Mouse (Mus musculus) lung, embryonic 16.5 days (tissue): ENCODE measurements at regions not wholly inside any gene's neighbourhood (a gene's known extent, or its start where the extent isn't known, plus 50 kb on each side); places are given as distances from the start of the nearest gene placed in this dataset.
"Not testable (repeated sequence)": the region's sequence is repeated elsewhere in the genome, so short reads cannot be mapped to it uniquely, and the experiment has no call there.

Experiments
- ATAC-seq: fragments of 200-750 bp; cut with Nextera tagmentation; 2 replicates; pipeline ENCODE4 v1.8.0; 2017; ENCODE audit warnings: low read depth, mild to moderate bottlenecking, moderate library complexity
- H3K27ac ChIP-seq: fragments of 300-500 bp; sonication (generic); 2 replicates; pipeline ENCODE4 v1.5.1; 2014; ENCODE audit warnings: mild to moderate bottlenecking, control low read depth, low read length
- H3K27me3 ChIP-seq: fragments of 300-500 bp; sonication (generic); 2 replicates; pipeline ENCODE4 v1.6.1; 2014; ENCODE audit warnings: low read depth, low read length, mixed read lengths; ENCODE audit not compliant: control insufficient read depth, insufficient read depth
- H3K36me3 ChIP-seq: fragments of 300-500 bp; sonication (generic); 2 replicates; pipeline ENCODE4 v1.6.1; 2014; ENCODE audit warnings: low read length; ENCODE audit not compliant: control insufficient read depth, insufficient read depth
- H3K4me1 ChIP-seq: fragments of 300-500 bp; sonication (generic); replicated peaks from 2 replicates; pipeline ENCODE4 v1.6.1; 2014; ENCODE audit warnings: low read length, mixed read lengths; ENCODE audit not compliant: control insufficient read depth, insufficient read depth
- H3K4me2 ChIP-seq: fragments of 300-500 bp; sonication (generic); 2 replicates; pipeline ENCODE4 v1.6.1; 2014; ENCODE audit warnings: low read depth, low read length, control low read depth
- H3K4me3 ChIP-seq: fragments of 300-500 bp; sonication (generic); 2 replicates; pipeline ENCODE4 v1.5.1; 2014; ENCODE audit warnings: mild to moderate bottlenecking, low read length, control low read depth
- H3K9ac ChIP-seq: fragments of 300-500 bp; sonication (generic); 2 replicates; pipeline ENCODE4 v1.6.1; 2014; ENCODE audit warnings: low read length, control low read depth
- H3K9me3 ChIP-seq: fragments of 300-500 bp; sonication (generic); 2 replicates; pipeline ENCODE4 v1.6.1; 2016; ENCODE audit warnings: low read length; ENCODE audit not compliant: control insufficient read depth
- WGBS: fragments of 180-500 bp; shearing (Covaris S2); extraction: QIAGEN DNeasy Blood & Tissue Kit; methylation state at CpG from one replicate; pipeline ENCODE4 v1.1.7; 2014; 5-methylcytosine and 5-hydroxymethylcytosine counted together

DNA sequence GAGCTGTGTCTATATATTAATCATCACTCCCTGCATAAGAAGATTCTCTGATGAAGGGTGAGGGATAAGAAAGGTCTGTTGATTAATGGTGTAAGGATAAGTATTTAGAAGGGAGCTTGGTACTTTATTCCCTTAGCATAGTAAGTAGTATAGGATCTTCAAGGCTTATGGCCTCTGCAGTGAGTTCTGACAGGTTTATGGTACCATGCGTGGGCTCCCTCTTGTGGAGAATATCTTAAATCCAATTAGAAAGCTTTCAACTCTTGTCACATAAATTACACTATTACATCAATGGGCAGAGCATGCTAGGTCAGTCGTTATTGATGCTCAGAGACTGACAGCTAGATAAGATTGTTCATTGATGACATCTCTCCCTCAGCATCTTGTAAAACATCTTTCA lies 112.7 kb upstream of the Grin3a start:
- H3K36me3 ChIP-seq, result no peaks in the 10 kb centered on the region
- no peaks in the 10 kb centered on the region for H3K4me1 ChIP-seq
- no peak overlapping the region for H3K4me2 ChIP-seq
- H3K4me3 ChIP-seq, result no peak overlapping the region
- 13% methylated on average over 2 of the region's 2 CpGs for WGBS
- H3K27ac ChIP-seq, result no peak overlapping the region
- no peaks in the 10 kb centered on the region for H3K27me3 ChIP-seq
- ATAC-seq, result no peak
- H3K9ac ChIP-seq, result no peak overlapping the region
- H3K9me3 ChIP-seq, result no peaks in the 10 kb centered on the region

DNA sequence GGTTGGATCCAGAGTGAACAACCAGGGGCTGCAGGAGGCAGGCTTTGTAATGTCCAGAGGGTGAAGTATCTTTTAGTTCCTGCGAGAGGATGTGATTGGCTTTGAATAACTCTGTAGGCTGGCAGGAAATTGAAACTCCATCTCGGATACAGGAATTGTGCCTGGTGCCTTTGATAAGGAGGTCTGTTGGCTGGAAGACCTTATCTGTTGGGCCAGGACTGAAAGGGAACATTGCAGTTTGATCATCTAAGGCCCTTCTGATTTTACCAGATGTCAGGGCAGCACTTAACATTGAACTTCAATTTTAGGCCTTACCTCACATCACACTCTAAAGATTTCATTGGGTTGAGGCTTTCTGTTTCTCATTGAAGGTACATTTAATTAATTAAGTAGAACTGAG lies 111.3 kb upstream of the Grin3a start:
- Histone ChIP-seq H3K36me3 (no peaks in the 10 kb centered on the region), H3K9ac (no peak overlapping the region), H3K4me1 (no peaks in the 10 kb centered on the region), H3K4me2 (no peak overlapping the region), H3K27ac (no peak overlapping the region), H3K9me3 (no peaks in the 10 kb centered on the region), H3K4me3 (no peak overlapping the region), H3K27me3 (no peaks in the 10 kb centered on the region)
- WGBS, result 56% methylated on average over 2 of the region's 2 CpGs
- ATAC-seq, result no peak

DNA sequence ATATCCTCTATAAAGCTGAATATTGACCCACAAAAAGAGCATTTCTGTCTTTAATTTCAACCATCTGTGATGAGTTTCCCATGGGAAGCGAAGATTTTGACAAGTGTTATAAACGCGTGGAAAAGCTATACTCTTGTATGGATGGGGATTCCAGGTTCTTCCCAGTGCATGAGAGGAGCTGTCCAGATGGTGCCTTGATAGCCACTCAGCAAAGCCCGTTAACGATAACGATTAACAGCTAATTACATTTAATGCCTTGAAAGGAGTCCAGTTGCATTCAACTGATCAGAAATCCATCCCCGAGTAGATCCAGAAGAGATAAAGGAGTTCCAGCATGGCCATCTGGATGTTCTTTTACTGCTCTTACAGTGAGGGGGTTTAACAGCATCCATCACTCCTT lies 100.8 kb upstream of the Grin3a start:
- no peaks in the 10 kb centered on the region for H3K27me3 ChIP-seq
- H3K4me2 ChIP-seq, result no peak overlapping the region
- H3K9me3 ChIP-seq, result no peaks in the 10 kb centered on the region
- H3K9ac ChIP-seq, result no peak overlapping the region
- no peaks in the 10 kb centered on the region for H3K4me1 ChIP-seq
- ATAC-seq, result no peak
- H3K36me3 ChIP-seq, result no peaks in the 10 kb centered on the region
- 77% methylated on average over 7 of the region's 7 CpGs for WGBS
- no peak overlapping the region for H3K27ac ChIP-seq
- no peak overlapping the region for H3K4me3 ChIP-seq

DNA sequence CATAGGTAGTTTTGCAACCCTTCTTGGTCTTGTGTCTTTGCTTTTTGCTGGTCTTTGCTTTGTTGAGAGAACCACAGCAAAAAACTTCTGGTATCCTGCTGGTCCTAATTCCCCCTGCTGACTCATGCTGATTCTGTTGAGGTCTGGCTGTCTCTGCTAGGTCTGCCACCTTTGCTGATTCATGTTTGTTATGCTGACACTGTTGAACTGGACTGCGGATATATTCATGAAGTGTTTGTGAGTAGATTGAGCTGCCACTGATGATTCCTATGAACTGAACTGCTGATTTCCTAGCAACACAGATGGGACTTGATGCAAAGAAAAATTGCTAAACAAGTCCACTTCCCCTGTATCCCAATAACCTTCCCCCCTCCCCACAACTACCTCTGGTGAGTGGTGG lies 91.9 kb upstream of the Grin3a start:
- Histone ChIP-seq H3K4me3 (no peak overlapping the region), H3K27ac (no peak overlapping the region), H3K4me2 (no peak overlapping the region), H3K36me3 (no peaks in the 10 kb centered on the region), H3K9ac (no peak overlapping the region), H3K27me3 (no peaks in the 10 kb centered on the region), H3K4me1 (no peaks in the 10 kb centered on the region), H3K9me3 (no peaks in the 10 kb centered on the region)
- peak; percentile 68; the same call in 1 of the 2 replicates for ATAC-seq
- 50% methylated on average over 1 of the region's 1 CpGs for WGBS

DNA sequence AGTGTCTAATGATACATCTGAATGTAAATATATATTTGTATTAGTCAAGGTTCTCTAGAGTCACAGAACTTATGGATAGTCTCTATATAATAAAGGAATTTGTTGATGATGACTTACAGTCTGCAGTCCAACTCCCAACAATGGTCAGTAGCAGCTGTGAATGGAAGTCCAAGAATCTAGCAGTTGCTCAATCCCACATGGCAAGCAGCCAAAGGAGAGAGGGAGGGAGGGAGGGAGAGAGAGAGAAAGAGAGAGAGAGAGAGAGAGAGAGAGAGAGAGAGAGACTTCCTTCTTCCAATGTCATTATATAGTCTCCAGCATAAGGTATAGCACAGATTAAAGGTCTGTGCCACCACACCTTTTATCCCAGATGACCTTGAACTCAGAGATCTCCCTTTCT lies 84.1 kb upstream of the Grin3a start:
- not testable (repeated sequence) for H3K36me3 ChIP-seq, H3K4me1 ChIP-seq, H3K4me3 ChIP-seq, H3K27me3 ChIP-seq, H3K9ac ChIP-seq, H3K4me2 ChIP-seq, ATAC-seq, H3K9me3 ChIP-seq, H3K27ac ChIP-seq

DNA sequence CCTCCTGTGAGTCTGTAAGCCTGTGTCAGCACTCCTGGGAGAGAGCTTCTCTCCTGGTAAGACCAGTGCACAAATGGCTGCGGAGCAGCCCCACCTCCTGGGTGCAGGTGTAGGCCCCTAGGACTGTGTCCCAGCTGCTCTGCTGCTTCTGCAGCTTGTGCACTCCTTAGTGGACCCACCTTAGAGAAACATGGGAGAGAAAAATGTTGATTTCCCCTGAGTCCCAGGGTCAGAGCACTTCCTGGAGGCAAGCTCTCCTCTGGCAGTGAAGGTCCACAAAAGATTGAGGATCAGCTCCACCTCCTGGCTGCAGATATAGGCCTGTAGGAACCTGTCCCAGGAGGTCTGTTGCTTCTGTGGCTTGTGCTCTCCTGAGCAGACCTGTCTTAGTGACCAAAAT lies 81.5 kb upstream of the Grin3a start:
- Histone ChIP-seq H3K4me1 (no peaks in the 10 kb centered on the region), H3K9ac (no peak overlapping the region), H3K36me3 (no peaks in the 10 kb centered on the region), H3K4me3 (no peak overlapping the region), H3K9me3 (no peaks in the 10 kb centered on the region), H3K27me3 (no peaks in the 10 kb centered on the region), H3K27ac (no peak overlapping the region), H3K4me2 (no peak overlapping the region)
- ATAC-seq, result no peak
- WGBS, result 63% methylated on average over 1 of the region's 1 CpGs

DNA sequence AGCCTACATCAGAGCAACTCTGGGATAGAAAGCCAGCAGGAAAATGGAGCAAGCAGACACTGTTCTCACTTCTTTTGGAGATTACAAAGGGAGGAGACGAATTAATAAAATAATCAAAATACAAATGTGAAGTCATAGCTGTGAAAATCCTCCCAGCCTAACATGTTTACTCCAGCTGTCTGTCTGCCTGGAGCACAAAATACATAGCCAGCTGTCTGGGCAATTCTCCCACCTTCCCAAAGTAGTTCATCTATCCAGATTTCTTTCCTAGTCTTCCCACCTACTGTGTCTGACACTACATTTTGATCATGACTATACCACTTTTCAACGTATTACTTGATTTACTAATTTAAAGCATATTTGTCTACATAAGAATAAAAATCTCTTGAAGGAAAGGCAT lies 68.7 kb upstream of the Grin3a start:
- Histone ChIP-seq H3K4me1 (no peaks in the 10 kb centered on the region), H3K9me3 (no peaks in the 10 kb centered on the region), H3K27me3 (no peaks in the 10 kb centered on the region), H3K27ac (no peak overlapping the region), H3K36me3 (no peaks in the 10 kb centered on the region), H3K4me3 (no peak overlapping the region), H3K9ac (no peak overlapping the region), H3K4me2 (no peak overlapping the region)
- 64% methylated on average over 2 of the region's 2 CpGs for WGBS
- no peak for ATAC-seq

DNA sequence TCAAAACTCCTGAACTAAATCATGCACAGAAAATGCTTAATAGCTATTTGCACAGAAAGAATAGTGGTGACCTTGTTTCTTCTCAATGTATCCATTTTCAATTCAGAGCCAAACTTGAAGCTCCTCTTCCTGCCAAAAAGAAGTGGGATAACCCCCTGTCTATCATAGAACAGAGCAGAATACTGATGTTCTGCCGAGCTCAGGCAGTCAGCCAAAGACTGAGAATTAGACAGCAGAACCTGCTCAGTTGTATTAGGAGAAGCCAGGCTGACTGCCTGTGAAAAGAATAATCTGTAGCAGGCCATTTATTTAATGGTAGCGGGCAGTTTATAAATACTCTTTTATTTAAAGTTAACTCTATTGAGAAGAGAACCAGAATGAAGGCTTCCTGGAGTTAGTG lies 68.1 kb upstream of the Grin3a start:
- 39% methylated on average over 2 of the region's 2 CpGs for WGBS
- H3K27me3 ChIP-seq, result no peaks in the 10 kb centered on the region

More for the DNA sequence above, 68.1 kb upstream of the Grin3a start:
- Histone ChIP-seq H3K4me1 (no peaks in the 10 kb centered on the region), H3K4me3 (no peak overlapping the region), H3K4me2 (no peak overlapping the region), H3K36me3 (no peaks in the 10 kb centered on the region), H3K27ac (no peak overlapping the region), H3K9me3 (no peaks in the 10 kb centered on the region), H3K9ac (no peak overlapping the region)
- no peak for ATAC-seq
